Mouse (Mus musculus): ENCODE measurements around the gene Dhrs3. TPM values are rescaled to one million over a fixed set of nuclear protein-coding genes. Genes with fewer than 3 reads are reported as not detected.
A peak's percentile ranks its signal among the peaks of the same experiment; 100 is the strongest.

The Dhrs3 gene
- polyA plus RNA-seq, 1 experiment from 2014 or later: 31.0 TPM

DNA sequence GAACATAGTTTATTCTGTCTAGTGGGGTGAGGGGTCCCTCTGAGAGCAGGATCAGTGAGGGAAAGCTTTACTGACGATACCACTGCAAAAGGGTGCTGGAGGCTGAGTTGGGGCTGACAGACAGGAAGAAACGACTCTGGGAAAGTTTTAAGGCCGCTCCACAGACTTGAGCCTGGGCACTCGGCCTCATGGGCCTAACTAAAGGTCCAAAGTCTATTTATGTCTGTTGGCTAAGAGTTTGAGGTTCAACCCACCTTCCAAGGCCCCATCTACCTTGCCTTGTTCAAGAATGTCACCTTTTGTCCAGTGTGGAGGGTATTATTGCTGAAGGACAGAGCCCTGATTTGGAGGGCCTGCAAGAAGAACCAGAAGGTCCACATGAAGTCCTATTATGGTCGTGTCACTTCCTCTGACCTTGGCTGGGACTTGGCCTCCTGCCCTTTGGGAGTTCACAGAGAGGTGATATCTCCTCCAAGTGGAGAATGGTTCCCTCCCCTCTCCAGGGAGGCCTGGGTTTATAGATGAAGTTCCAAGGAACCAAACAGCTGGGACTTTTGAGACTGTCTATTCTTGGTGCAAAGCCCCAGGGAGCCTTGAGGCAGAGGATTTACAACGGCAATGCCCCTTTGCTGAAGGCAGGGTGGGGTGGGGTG, 55.2 kb downstream of the Dhrs3 start:
- Histone ChIP-seq H3K4me2 (no peak overlapping the region), H3K36me3 (no peaks in the 10 kb centered on the region), H3K27ac (replicated peaks) (no peak overlapping the region), H3K9ac (replicated peaks) (no peak overlapping the region), H3K4me1 (peaks cover 13% of the 10 kb centered on the region), H3K9me3 (replicated peaks) (no peaks in the 10 kb centered on the region), H3K27me3 (replicated peaks) (no peaks in the 10 kb centered on the region), H3K4me3 (replicated peaks) (no peak overlapping the region)
- ATAC-seq (ENCODE audit: low FRiP score): no peak
- 69% methylated on average over 6 of the region's 6 CpGs for WGBS

DNA sequence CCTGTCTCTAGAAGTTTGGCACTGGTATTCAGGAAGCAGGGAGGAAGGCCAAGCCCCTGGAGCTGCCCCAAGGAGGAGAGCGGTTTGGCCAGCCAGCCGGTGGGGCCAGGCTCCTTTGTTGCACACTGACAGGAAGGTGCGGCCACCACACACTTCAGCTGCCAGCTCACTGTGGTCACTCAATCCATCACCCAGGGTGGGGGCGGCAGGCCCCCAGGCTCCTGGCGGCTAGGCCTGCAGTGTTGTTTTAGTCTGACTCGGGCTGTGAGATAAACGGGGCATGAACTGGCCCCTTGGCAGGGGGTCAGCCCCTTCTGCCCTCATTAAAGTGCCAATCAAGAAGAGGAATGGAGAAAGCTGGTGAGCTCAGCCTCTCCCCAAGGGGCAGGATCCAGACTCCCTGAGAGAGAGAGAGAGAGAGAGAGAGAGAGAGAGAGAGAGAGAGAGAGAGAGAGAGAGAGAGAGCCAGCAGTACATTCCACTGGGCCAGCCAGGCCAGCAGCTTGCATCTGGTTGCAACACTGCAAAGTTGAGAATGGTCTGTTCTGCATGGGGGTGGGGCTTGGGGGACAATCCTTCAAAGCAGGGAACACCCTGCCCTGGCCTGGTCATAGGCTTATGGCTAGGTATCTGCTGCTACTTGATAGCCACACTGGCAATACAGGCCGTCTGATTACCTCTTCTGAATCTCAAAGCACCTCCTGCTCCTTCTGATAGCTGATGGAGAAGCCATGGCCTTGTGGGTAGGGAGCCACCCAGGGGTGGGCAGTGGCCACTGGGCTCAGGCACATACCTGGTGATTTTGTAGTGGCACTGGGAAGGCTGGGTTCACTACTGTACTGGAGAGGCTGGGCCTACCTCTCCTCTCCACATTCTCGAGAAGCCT, 57.1 kb downstream of the Dhrs3 start:
- no peak overlapping the region for H3K27ac ChIP-seq (replicated peaks)

GRCm38 (mm10) chr4:144950327-144950711, 57.7 kb downstream of the Dhrs3 start:
- peaks cover 13% of the 10 kb centered on the region for H3K4me1 ChIP-seq
- WGBS: 73% methylated on average over 3 of the region's 3 CpGs
- H3K36me3 ChIP-seq: no peaks in the 10 kb centered on the region
- no peak overlapping the region for H3K4me3 ChIP-seq (replicated peaks)
- H3K27me3 ChIP-seq (replicated peaks): no peaks in the 10 kb centered on the region
- no peaks in the 10 kb centered on the region for H3K9me3 ChIP-seq (replicated peaks)
- no peak overlapping the region for H3K4me2 ChIP-seq
- no peak overlapping the region for H3K9ac ChIP-seq (replicated peaks)
- ATAC-seq (ENCODE audit: low FRiP score): no peak
- no peak overlapping the region for H3K27ac ChIP-seq (replicated peaks)

More for the DNA sequence above, 57.1 kb downstream of the Dhrs3 start:
- H3K4me2 ChIP-seq: no peak overlapping the region
- no peaks in the 10 kb centered on the region for H3K27me3 ChIP-seq (replicated peaks)
- peaks cover 13% of the 10 kb centered on the region for H3K4me1 ChIP-seq
- H3K36me3 ChIP-seq: no peaks in the 10 kb centered on the region
- 12% methylated on average over 9 of the region's 9 CpGs for WGBS
- peak; percentile 86 for ATAC-seq (ENCODE audit: low FRiP score)
- no peaks in the 10 kb centered on the region for H3K9me3 ChIP-seq (replicated peaks)
- no peak overlapping the region for H3K9ac ChIP-seq (replicated peaks)
- no peak overlapping the region for H3K4me3 ChIP-seq (replicated peaks)

DNA sequence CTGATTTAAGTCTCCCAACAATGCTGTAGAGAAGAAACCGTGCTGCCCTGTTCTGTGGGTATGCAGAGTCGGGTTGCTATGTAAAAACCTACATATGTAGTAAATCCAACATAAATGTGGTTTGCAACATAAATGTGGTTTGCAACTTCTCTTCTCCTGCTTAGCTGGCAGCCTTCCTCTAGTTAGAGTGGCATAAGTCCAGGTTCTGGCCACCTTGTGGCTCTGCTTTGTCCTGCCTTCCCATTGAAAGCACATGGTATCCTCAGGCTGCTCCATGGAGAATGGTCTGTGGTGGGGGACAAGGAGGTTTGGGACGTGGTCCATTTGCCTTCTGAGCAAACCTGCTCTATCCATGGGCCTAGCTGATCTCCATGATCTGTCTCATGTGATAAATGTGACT, 58.3 kb downstream of the Dhrs3 start:
- H3K27ac ChIP-seq (replicated peaks): no peak overlapping the region
- no peaks in the 10 kb centered on the region for H3K27me3 ChIP-seq (replicated peaks)
- H3K4me3 ChIP-seq (replicated peaks): no peak overlapping the region
- no peaks in the 10 kb centered on the region for H3K36me3 ChIP-seq
- H3K4me2 ChIP-seq: no peak overlapping the region
- H3K9ac ChIP-seq (replicated peaks): no peak overlapping the region
- no peaks in the 10 kb centered on the region for H3K9me3 ChIP-seq (replicated peaks)
- ATAC-seq (ENCODE audit: low FRiP score): no peak
- 91% methylated on average over 3 of the region's 3 CpGs for WGBS
- H3K4me1 ChIP-seq: peaks cover 13% of the 10 kb centered on the region

GRCm38 (mm10) chr4:144951859-144952258, 59.2 kb downstream of the Dhrs3 start:
- H3K9ac ChIP-seq (replicated peaks): no peak overlapping the region

GRCm38 (mm10) chr4:144953421-144953820, 60.8 kb downstream of the Dhrs3 start:
- no peak for ATAC-seq (ENCODE audit: low FRiP score)
- Histone ChIP-seq H3K27me3 (replicated peaks) (no peaks in the 10 kb centered on the region), H3K4me3 (replicated peaks) (no peak overlapping the region), H3K9ac (replicated peaks) (no peak overlapping the region), H3K36me3 (no peaks in the 10 kb centered on the region), H3K27ac (replicated peaks) (no peak overlapping the region), H3K4me1 (peaks cover 13% of the 10 kb centered on the region), H3K9me3 (replicated peaks) (no peaks in the 10 kb centered on the region), H3K4me2 (no peak overlapping the region)
- WGBS: 100% methylated on average over 1 of the region's 1 CpGs

More at GRCm38 (mm10) chr4:144951859-144952258, 59.2 kb downstream of the Dhrs3 start:
- peaks cover 13% of the 10 kb centered on the region for H3K4me1 ChIP-seq
- WGBS: 88% methylated on average over 7 of the region's 7 CpGs
- no peak overlapping the region for H3K4me3 ChIP-seq (replicated peaks)
- H3K27ac ChIP-seq (replicated peaks): no peak overlapping the region
- H3K36me3 ChIP-seq: no peaks in the 10 kb centered on the region
- no peaks in the 10 kb centered on the region for H3K9me3 ChIP-seq (replicated peaks)
- ATAC-seq (ENCODE audit: low FRiP score): no peak
- H3K27me3 ChIP-seq (replicated peaks): no peaks in the 10 kb centered on the region
- H3K4me2 ChIP-seq: no peak overlapping the region

- H3K4me2 ChIP-seq: no peak overlapping the region
- no peak overlapping the region for H3K9ac ChIP-seq (replicated peaks)
- ATAC-seq (ENCODE audit: low FRiP score): no peak
- no peaks in the 10 kb centered on the region for H3K4me1 ChIP-seq
- no peaks in the 10 kb centered on the region for H3K36me3 ChIP-seq
- no peak overlapping the region for H3K4me3 ChIP-seq (replicated peaks)
- no peaks in the 10 kb centered on the region for H3K9me3 ChIP-seq (replicated peaks)
- no peak overlapping the region for H3K27ac ChIP-seq (replicated peaks)
- H3K27me3 ChIP-seq (replicated peaks): no peaks in the 10 kb centered on the region
- WGBS: 77% methylated on average over 1 of the region's 1 CpGs
These were observed 63.2 kb downstream of the Dhrs3 start for GRCm38 (mm10) chr4:144955863-144956262.

DNA sequence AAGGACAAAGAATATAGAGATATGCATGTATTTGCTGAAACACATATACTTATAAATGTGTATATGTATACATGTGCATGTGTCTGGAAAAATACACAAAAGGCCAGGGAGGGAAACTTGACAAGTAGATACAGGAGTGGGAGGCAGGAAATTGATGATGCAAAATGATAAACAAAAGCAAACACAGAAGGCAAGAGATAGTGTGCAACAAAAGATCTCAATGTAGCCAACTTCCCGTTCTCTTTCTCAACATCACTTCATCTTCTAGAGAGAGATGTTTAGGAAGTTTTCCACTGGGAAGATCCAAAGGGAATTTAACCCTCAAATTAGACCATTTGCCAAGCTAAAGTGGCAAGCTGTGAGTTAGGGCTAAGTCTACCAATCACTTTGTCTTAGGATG, 63.7 kb downstream of the Dhrs3 start:
- Histone ChIP-seq H3K9me3 (replicated peaks) (no peaks in the 10 kb centered on the region), H3K9ac (replicated peaks) (no peak overlapping the region), H3K36me3 (no peaks in the 10 kb centered on the region), H3K4me1 (no peaks in the 10 kb centered on the region), H3K27ac (replicated peaks) (no peak overlapping the region), H3K27me3 (replicated peaks) (no peaks in the 10 kb centered on the region), H3K4me3 (replicated peaks) (no peak overlapping the region), H3K4me2 (no peak overlapping the region)
- no peak for ATAC-seq (ENCODE audit: low FRiP score)
- 73% methylated on average over 1 of the region's 1 CpGs for WGBS

- Histone ChIP-seq H3K27ac (replicated peaks) (no peak overlapping the region), H3K4me2 (no peak overlapping the region), H3K36me3 (no peaks in the 10 kb centered on the region), H3K4me1 (no peaks in the 10 kb centered on the region), H3K27me3 (replicated peaks) (no peaks in the 10 kb centered on the region), H3K9me3 (replicated peaks) (no peaks in the 10 kb centered on the region), H3K4me3 (replicated peaks) (no peak overlapping the region), H3K9ac (replicated peaks) (no peak overlapping the region)
- WGBS: 83% methylated on average over 4 of the region's 4 CpGs
- ATAC-seq (ENCODE audit: low FRiP score): no peak
These were observed 64.6 kb downstream of the Dhrs3 start for GRCm38 (mm10) chr4:144957186-144957585.

DNA sequence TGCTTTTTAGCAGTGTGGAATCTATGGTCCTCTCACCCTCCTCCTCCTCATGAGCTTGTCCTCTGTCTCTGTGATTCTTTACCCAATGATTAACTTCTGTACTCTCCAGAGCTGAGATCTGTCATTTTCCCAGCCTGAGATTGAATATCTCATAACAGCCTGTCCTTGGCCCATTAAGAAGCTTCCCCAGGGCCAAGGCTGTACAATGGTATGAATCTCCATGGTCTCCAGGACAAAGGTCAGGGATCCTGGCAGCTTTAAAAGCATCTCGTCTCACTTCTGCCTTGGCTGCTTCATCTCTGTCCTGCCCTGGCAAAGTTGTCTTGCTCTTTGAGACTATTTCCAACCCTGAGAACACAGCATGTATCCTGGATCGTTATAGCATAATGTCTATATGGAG, 65.1 kb downstream of the Dhrs3 start:
- Histone ChIP-seq H3K36me3 (no peaks in the 10 kb centered on the region), H3K27ac (replicated peaks) (no peak overlapping the region), H3K4me2 (no peak overlapping the region), H3K27me3 (replicated peaks) (no peaks in the 10 kb centered on the region), H3K9ac (replicated peaks) (no peak overlapping the region), H3K4me3 (replicated peaks) (no peak overlapping the region), H3K9me3 (replicated peaks) (no peaks in the 10 kb centered on the region), H3K4me1 (no peaks in the 10 kb centered on the region)
- WGBS: 78% methylated on average over 2 of the region's 2 CpGs
- no peak for ATAC-seq (ENCODE audit: low FRiP score)

DNA sequence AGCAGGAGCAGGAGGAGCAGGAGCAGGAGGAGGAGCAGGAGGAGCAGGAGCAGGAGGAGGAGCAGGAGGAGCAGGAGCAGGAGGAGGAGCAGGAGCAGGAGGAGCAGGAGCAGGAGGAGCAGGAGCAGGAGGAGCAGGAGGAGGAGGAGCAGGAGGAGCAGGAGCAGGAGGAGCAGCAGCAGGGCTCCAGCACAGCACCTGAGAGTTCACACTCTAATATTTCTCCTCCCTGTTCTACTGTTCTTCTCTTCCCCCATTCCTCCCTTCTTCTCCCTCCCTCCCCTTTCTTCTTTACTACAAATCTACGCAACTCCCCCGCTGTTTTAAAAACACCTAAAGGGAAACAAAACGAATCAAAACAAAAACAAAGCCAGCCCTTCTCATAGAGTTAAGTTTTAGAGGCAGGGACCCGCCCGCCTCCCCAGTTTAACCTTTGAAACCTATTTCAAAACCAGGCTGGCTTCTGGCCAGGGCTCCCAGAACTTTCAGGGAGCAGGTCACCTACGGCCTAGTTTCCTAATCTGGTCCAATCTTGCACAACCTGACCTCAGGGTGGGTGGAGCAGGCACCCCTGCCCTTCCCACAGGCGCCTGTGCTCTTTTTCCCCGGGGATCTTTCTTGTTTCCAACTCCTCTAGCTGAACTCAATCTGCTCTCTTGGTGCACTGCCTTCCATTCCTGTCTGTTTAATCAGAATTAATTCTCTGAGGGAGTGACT, 67.7 kb downstream of the Dhrs3 start:
- H3K4me3 ChIP-seq (replicated peaks): no peak overlapping the region
- no peak overlapping the region for H3K4me2 ChIP-seq
- no peaks in the 10 kb centered on the region for H3K4me1 ChIP-seq
- H3K36me3 ChIP-seq: no peaks in the 10 kb centered on the region
- WGBS: 65% methylated on average over 8 of the region's 8 CpGs
- ATAC-seq (ENCODE audit: low FRiP score): no peak
- H3K9ac ChIP-seq (replicated peaks): no peak overlapping the region
- no peaks in the 10 kb centered on the region for H3K27me3 ChIP-seq (replicated peaks)
- H3K9me3 ChIP-seq (replicated peaks): no peaks in the 10 kb centered on the region
- H3K27ac ChIP-seq (replicated peaks): no peak overlapping the region
